Mouse (Mus musculus) monocyte, adult 2 months (primary cell): ENCODE data around the gene Phxr2.
"Not testable (repeated sequence)": the region's sequence is repeated elsewhere in the genome, so short reads cannot be mapped to it uniquely, and the experiment has no call there.

ENCODE experiments used
- DNase-seq, 2 experiments: peaks; one replicate each; pipeline ENCODE4 v3.0.0; 2022; ENCODE audit warnings: low spot score in 2 of 2, low read depth in 1 of 2

Phxr2 gene

GRCm38 (mm10) chr10:99126225-99126624 lies at the start of gene Phxr2:
TSS of gene Phxr2 (minus strand) at chr10:99126325.
- no peak for DNase-seq

- DNase-seq: no peak
Observed at GRCm38 (mm10) chr10:99172906-99173507, 46.9 kb upstream of the Phxr2 start.

- DNase-seq: no peak
Observed at GRCm38 (mm10) chr10:99171961-99172497, 45.9 kb upstream of the Phxr2 start.

GRCm38 (mm10) chr10:99169765-99170129 lies 43.6 kb upstream of the Phxr2 start:
- DNase-seq: no peak

- no peak for DNase-seq
Observed at GRCm38 (mm10) chr10:99168840-99169764, 43.0 kb upstream of the Phxr2 start.

- no peak for DNase-seq
Observed at GRCm38 (mm10) chr10:99168404-99168803, 42.3 kb upstream of the Phxr2 start.

GRCm38 (mm10) chr10:99166392-99166791 lies 40.3 kb upstream of the Phxr2 start:
- DNase-seq: no peak

GRCm38 (mm10) chr10:99165751-99166282 lies 39.7 kb upstream of the Phxr2 start:
- DNase-seq: no peak

- DNase-seq: no peak
Observed at GRCm38 (mm10) chr10:99164871-99165477, 38.8 kb upstream of the Phxr2 start.

- no peak for DNase-seq
Observed at GRCm38 (mm10) chr10:99163002-99163401, 36.9 kb upstream of the Phxr2 start.

GRCm38 (mm10) chr10:99161987-99162582 lies 36.0 kb upstream of the Phxr2 start:
- DNase-seq: no peak

- not testable (repeated sequence) for DNase-seq
Observed at GRCm38 (mm10) chr10:99157697-99158096, 31.6 kb upstream of the Phxr2 start.

GRCm38 (mm10) chr10:99156808-99157207 lies 30.7 kb upstream of the Phxr2 start:
- no peak for DNase-seq

GRCm38 (mm10) chr10:99154635-99155034 lies 28.5 kb upstream of the Phxr2 start:
- DNase-seq: no peak

GRCm38 (mm10) chr10:99152063-99152462 lies 25.9 kb upstream of the Phxr2 start:
- DNase-seq: no peak

- DNase-seq: no peak
Observed at GRCm38 (mm10) chr10:99151580-99151979, 25.5 kb upstream of the Phxr2 start.

GRCm38 (mm10) chr10:99150016-99150415 lies 23.9 kb upstream of the Phxr2 start:
- DNase-seq: no peak

GRCm38 (mm10) chr10:99146596-99146995 lies 20.5 kb upstream of the Phxr2 start:
- DNase-seq: no peak

GRCm38 (mm10) chr10:99145611-99146010 lies 19.5 kb upstream of the Phxr2 start:
- DNase-seq: no peak

- no peak for DNase-seq
Observed at GRCm38 (mm10) chr10:99136337-99136736, 10.2 kb upstream of the Phxr2 start.

- DNase-seq: no peak
Observed at GRCm38 (mm10) chr10:99133321-99133875, 7.3 kb upstream of the Phxr2 start.
